Mouse (Mus musculus) urinary bladder, adult 18-20 months (tissue): ENCODE data around the gene 5330417H12Rik.
A peak's percentile ranks its signal among the peaks of the same experiment; 100 is the strongest.

Experiments
- DNase-seq, 2 experiments: peaks; one replicate each; pipeline ENCODE4 v3.0.0; 2022; ENCODE audit warnings: low spot score in 2 of 2, mixed read lengths in 2 of 2

Gene 5330417H12Rik

GRCm38 (mm10) chr7:107625781-107626180 is 820 bp upstream of the 5330417H12Rik start:
- DNase-seq: no peak

GRCm38 (mm10) chr7:107624432-107624831 is 529 bp downstream of the 5330417H12Rik start:
- DNase-seq: no peak

DNA sequence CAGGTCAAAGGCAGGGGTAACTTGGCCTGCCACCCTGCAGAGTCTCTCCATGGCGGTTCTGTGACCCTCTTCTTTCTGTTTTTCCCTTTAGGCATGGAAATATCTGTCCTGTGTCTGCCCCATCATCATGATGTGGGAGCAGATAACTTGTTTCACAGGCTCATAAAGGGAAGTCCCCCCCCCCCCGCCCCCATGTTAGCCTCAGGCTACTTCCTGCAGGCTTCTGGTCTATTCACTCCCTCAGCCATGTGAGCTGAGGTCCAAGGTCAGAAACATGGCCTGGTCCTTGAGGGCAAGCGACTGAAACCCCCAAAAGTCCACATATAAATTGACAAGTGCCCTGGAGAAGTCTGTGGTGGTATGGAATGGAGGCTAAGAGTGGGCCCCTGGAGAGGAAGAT is 4.8 kb downstream of the 5330417H12Rik start:
- no peak for DNase-seq

GRCm38 (mm10) chr7:107619225-107619624 is 5.7 kb downstream of the 5330417H12Rik start:
- no peak for DNase-seq

DNA sequence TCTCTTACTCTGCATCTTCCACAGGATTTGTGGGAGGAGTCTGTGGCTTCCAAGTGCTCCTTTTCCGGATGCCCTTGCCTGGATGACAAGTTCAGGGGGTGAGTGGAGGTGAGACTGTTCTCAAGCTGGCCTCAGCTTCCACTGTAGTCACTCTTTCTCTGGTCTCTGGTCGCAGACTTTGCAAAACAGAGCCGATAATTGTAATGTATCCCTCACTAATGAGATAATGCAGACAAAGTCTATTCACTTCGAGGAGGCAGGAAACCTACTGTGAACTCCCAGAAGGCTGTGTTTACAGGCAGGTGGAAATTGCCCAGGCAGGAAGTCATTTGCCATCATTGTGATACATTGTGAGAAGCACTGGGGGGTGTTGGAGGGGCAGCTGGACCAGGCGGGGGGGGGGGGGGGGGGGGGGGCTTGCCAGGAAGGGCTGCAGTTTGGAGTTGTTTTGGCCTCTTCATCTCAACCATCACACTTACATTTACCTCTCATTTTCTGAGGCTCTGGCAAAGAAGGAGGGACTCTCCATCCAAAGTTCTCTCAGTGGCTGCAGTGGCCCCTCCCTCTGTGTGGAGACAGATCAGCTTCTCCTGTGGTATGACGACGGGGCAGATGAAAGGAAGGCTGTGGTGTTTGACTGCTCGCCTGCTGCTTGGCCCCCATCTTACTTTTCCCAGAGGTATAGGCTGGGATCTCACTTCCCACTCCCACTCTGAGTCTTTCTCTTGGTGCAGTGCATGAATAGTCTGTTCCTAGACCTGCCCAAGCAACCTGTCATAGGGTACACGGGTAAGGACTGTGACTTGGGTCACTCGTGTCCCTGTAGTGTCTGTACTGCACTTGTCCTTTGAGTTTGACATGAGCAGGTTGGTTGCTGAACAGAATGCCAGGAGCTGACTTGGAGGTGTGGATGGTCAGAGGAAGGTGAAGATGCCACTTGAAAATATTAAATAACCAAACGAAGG is 6.7 kb downstream of the 5330417H12Rik start:
- no peak for DNase-seq

GRCm38 (mm10) chr7:107610880-107611279 is 14.1 kb downstream of the 5330417H12Rik start:
- no peak for DNase-seq

DNA sequence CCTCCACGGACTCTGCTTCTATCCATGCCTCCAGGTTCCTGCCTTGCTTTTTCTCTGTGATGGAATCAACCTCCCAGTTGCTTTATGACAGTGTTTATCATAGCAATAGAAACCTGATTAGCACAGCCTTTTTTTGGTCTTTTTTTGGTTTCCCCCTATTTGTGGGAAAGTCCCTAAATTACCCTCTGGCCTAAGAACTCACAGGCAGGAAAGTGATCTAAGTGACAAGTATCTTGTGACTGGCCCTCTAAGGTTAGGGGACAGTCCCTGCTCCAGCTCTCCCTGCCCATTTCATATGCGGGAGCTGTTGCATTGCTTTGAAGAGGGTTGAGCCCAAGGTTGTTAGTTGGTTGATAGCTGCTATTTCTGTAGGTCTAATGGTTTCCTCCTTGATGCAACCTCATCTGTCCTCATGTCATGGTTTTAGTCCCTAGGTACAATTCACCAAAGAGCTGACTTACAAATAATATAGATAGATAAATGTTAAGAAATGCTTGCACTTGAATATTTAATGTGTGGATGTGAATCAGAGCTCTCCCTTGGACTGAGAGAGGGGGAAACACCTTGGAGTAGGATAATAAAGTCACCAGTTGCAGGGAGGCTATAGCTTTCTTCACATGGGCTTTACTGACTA is 15.2 kb downstream of the 5330417H12Rik start:
- no peak for DNase-seq

DNA sequence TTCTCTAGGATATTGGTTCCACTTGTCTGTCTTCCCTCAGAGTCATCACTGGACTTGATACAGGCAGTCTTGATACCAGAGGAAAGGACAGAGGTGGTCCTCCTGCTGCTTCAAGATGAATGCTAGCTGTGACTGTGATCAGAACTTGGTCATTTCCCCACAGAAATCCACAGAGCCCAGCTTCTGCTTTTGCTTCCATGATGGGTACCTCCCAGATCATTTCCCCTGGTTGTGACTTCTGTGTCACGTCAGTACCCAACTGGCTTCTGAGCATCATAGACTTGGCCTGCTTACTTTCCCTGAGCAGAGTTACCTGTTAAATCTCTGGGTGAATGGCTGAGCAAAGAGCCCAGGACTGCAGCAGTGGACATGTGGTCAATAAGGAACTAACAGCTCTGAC is 17.2 kb downstream of the 5330417H12Rik start:
- DNase-seq: no peak

- DNase-seq: no peak
These were observed 22.0 kb downstream of the 5330417H12Rik start for GRCm38 (mm10) chr7:107602913-107603312.

- DNase-seq: no peak
These were observed 22.5 kb downstream of the 5330417H12Rik start for GRCm38 (mm10) chr7:107602505-107602904.

GRCm38 (mm10) chr7:107600651-107601050 is 24.3 kb downstream of the 5330417H12Rik start:
- no peak for DNase-seq

DNA sequence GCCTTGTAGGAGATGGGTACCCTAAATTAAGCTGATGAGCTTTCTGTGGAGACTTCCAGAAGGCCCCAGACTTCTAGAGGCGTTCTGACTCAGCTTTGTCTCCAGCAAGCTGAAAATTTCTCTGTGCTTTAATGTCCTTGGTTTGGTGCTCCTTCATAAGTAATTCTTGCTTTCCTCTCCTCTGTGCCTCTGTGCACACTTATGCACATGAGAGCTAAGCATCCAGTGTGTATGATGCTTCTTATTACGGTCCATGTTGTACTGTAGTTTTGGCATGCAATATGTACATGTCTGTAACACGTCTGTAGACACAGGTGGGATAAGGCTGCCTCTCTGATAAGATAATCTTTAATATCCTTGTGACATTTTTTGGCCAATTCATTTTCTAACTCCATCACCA is 27.0 kb downstream of the 5330417H12Rik start:
- DNase-seq: no peak

- no peak for DNase-seq
These were observed 28.2 kb downstream of the 5330417H12Rik start for GRCm38 (mm10) chr7:107596753-107597152.

- no peak for DNase-seq
These were observed 29.5 kb downstream of the 5330417H12Rik start for GRCm38 (mm10) chr7:107595426-107595825.

DNA sequence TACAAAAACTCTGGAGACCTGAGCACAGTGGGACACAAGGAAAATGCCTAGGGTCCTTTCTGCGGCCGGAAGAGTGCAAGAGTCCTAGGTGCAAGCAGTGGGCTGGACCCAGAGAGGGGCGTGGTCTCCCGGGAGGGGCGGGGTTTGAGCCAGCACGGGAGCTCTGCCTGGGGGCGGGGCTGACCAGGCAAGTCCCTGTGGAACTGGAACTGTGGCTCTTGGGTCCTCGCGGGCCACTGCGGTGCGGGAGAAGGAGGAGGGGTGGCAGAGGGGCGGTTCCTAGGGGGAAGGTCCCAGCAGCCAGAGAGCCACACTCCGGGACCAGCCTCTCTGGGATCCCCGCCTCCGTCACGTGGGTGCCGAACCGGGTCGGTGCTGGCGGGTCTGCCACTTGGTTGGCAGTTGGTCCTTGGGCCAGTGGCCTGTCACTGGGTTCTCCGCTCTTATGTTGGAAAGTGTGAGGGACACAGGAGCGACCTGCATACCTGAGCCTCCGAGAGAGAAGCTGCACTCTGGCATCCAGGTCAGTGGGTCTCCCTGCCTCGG is 30.0 kb downstream of the 5330417H12Rik start, which contains the start of gene Ppfibp2:
TSS of gene Ppfibp2 (plus strand) at position 351 of the 546 bp plus-strand sequence.
- DNase-seq: peak; percentile 94 to 99

DNA sequence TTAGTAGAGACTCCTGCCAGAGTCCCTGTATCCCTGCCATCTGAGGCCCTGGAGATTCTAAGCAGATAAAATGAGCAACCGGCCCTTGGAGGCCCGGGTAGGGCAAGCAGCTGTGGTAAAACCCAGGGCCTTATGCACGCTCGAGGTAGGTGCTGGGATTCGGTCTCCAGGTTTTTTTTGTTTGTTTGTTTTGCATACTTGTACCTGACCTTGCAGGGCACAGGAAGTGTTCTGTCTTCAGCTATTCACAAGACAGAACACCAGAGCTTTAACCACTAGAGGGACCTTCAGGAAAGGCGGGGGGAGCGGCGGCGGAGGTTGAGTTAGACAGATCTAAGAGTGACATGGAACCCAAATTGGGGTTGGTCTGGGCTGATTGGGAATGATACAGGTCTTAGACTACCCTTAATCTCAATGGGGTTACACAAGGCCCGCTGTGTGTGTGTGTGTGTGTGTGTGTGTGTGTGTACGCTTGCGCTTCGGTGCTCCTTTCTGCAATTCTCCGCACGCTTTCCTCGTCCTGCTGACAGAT is 30.6 kb downstream of the 5330417H12Rik start:
- DNase-seq: peak; percentile 18 to 48

DNA sequence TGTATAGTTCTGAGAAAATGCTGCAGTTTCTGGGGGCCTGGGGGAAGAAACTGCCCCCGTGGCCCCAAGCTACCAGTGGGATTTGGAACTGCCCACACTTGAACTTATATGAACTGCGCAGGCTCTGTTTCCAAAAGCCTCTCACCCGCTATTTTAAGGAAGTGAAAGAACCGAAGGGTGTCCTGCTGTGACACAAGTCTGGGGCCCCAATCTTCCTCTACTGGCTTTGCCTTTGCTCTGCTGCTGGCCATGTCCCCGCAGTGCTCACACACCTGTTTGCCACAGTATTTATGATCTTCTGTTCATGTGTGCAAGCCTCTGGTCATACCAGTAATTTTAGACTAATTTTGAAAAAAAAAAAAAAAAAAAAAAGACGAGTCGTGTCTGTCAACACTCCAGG is 31.1 kb downstream of the 5330417H12Rik start:
- DNase-seq: no peak

- no peak for DNase-seq
These were observed 32.3 kb downstream of the 5330417H12Rik start for GRCm38 (mm10) chr7:107592641-107593040.

DNA sequence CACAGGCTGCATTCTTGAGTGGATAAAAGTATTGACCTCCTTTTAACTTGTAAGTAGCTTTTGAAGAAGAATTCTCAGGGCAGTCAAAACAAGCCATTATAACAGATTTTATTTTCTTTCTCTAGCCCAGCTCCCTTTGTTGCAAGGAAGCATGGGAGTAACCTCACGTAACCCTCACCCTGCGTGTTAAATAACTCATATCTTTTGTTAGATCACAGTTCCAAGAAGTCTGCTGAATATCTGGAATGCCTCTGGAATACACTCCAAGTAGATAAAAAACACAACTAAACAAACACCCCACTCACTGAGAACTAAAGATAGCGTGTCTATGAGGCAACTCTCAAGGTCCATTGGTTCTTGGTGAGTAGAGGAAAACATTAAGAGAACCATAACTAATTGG is 50.7 kb downstream of the 5330417H12Rik start:
- no peak for DNase-seq
